In the genomic region with DNA sequence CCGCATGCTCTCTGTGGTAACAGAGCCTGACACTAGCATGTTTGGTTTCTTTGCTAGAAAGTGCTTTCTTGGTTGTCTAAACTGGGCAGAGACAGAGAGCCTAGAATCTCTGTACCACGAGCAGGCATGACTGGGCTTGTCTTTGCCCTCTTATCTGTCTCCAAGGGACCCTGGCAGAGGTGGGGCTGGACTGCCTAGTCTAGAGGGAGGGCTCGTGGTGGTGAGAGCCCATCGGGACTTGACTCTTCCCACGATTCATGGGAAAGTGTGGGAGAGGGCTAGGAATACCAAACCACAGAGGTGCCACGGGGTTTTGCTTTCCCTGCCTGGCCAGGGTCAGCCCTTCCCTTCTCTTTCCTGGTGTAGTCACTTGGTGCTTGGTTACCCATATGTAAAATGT, we compare ENCODE assay signal across 22 mouse cellular contexts.
DNase-seq lines count a peak whose midpoint lies in the region; ATAC-seq lines count a peak whose summit lies in the region.
"Had no signal": no experiment of that assay in that cellular context is flagged by ENCODE, and none has a peak within 500 bp of the region (broad histone marks: within the 10 kb centered on the region; RNA-seq: fewer than 3 reads in every experiment).

No protein-coding gene starts in this region.

- no peak overlapping the region for H3K4me2 ChIP-seq in embryonic facial prominence, embryonic 15.5 days (replicated peaks)
- H3K4me2 ChIP-seq in kidney, embryonic 15.5 days = no peak overlapping the region
- H3K4me2 ChIP-seq: heart, embryonic 11.5 days; heart, embryonic 15.5 days; hindbrain, embryonic 15.5 days had no signal

- H3K4me3 ChIP-seq in embryonic facial prominence, embryonic 15.5 days (replicated peaks) = no peak overlapping the region
- no peak overlapping the region for H3K4me3 ChIP-seq in embryonic facial prominence, embryonic 10.5 days
- no peak overlapping the region for H3K4me3 ChIP-seq in kidney, embryonic 15.5 days (replicated peaks)
- H3K4me3 ChIP-seq: erythroblast, embryonic 14.5 days; forebrain, embryonic 10.5 days; gastrocnemius, adult 2 months; heart, embryonic 15.5 days; hindbrain, embryonic 15.5 days had no signal

- H3K4me1 ChIP-seq in embryonic facial prominence, embryonic 15.5 days = no peaks in the 10 kb centered on the region
- no peaks in the 10 kb centered on the region for H3K4me1 ChIP-seq in embryonic facial prominence, embryonic 10.5 days
- 0 out of 2 replicates have a peak, but pooled peaks cover 3% of the 10 kb centered on the region for H3K4me1 ChIP-seq in kidney, embryonic 15.5 days
- H3K4me1 ChIP-seq: forebrain, embryonic 10.5 days; heart, embryonic 15.5 days; hindbrain, embryonic 15.5 days had no signal

- no peaks in the 10 kb centered on the region for H3K27me3 ChIP-seq in embryonic facial prominence, embryonic 15.5 days
- H3K27me3 ChIP-seq in embryonic facial prominence, embryonic 10.5 days (replicated peaks; ENCODE audit: low read depth, poor library complexity, severe bottlenecking) = no peaks in the 10 kb centered on the region
- no peaks in the 10 kb centered on the region for H3K27me3 ChIP-seq in kidney, embryonic 15.5 days
- H3K27me3 ChIP-seq: heart, embryonic 15.5 days; hindbrain, embryonic 15.5 days had no signal

- no peak overlapping the region for H3K27ac ChIP-seq in embryonic facial prominence, embryonic 15.5 days (replicated peaks)
- H3K27ac ChIP-seq in embryonic facial prominence, embryonic 10.5 days (replicated peaks) = no peak overlapping the region
- no peak overlapping the region for H3K27ac ChIP-seq in kidney, embryonic 15.5 days
- H3K27ac ChIP-seq: forebrain, embryonic 10.5 days; gastrocnemius, adult 2 months; heart, embryonic 15.5 days; hindbrain, embryonic 15.5 days had no signal

- H3K9me3 ChIP-seq in embryonic facial prominence, embryonic 15.5 days (replicated peaks) = no peaks in the 10 kb centered on the region
- no peaks in the 10 kb centered on the region for H3K9me3 ChIP-seq in embryonic facial prominence, embryonic 10.5 days
- no peaks in the 10 kb centered on the region for H3K9me3 ChIP-seq in kidney, embryonic 15.5 days (replicated peaks)
- H3K9me3 ChIP-seq: forebrain, embryonic 10.5 days; heart, embryonic 15.5 days; hindbrain, embryonic 15.5 days had no signal

- 64% methylated on average over 6 of the region's 6 CpGs for WGBS in embryonic facial prominence, embryonic 15.5 days
- 75% methylated on average over 6 of the region's 6 CpGs for WGBS in embryonic facial prominence, embryonic 10.5 days
- WGBS in kidney, embryonic 15.5 days = 45% methylated on average over 6 of the region's 6 CpGs

- ATAC-seq in embryonic facial prominence, embryonic 15.5 days (ENCODE audit: insufficient number of reproducible peaks, low FRiP score, low TSS enrichment, low read depth) = peak; percentile 24; the same call in 1 of the 2 replicates
- ATAC-seq in kidney, embryonic 15.5 days (replicated peaks; ENCODE audit: low FRiP score) = peak; percentile 76
- ATAC-seq: CD4-positive, CD25-positive, alpha-beta regulatory T cell, adult 4 months; forebrain, embryonic 14.5 days had no signal

- H3K36me3 ChIP-seq in embryonic facial prominence, embryonic 15.5 days = no peaks in the 10 kb centered on the region
- H3K36me3 ChIP-seq in embryonic facial prominence, embryonic 10.5 days (replicated peaks) = no peaks in the 10 kb centered on the region
- H3K36me3 ChIP-seq in kidney, embryonic 15.5 days = no peaks in the 10 kb centered on the region
- H3K36me3 ChIP-seq: forebrain, embryonic 10.5 days; heart, embryonic 15.5 days; hindbrain, embryonic 15.5 days had no signal

- no peak for DNase-seq in embryonic facial prominence, embryonic 10.5 days (ENCODE audit: low spot score)
- DNase-seq in kidney, adult 8-10 months = no peak
- DNase-seq in lung, postnatal 36 days = peak; percentile 2
- DNase-seq in lung, postnatal 4 days = no peak
- no peak for DNase-seq in adrenal gland, postnatal 36 days
- DNase-seq: adrenal gland, postnatal 10 days; B cell, adult 2 months; cerebellum, adult 18-20 months; cerebellum, adult 9-11 months; cerebellum, postnatal 36 days; gastrocnemius, adult 2 months; gastrocnemius, postnatal 25 days; heart, postnatal 14 days had no signal

- H3K9ac ChIP-seq in embryonic facial prominence, embryonic 15.5 days = no peak overlapping the region
- H3K9ac ChIP-seq in kidney, embryonic 15.5 days = no peak overlapping the region
- H3K9ac ChIP-seq: heart, embryonic 15.5 days; hindbrain, embryonic 15.5 days had no signal
